Mouse (Mus musculus): Measurements from ENCODE around the gene Zfp958.
"Not testable (repeated sequence)": the region's sequence is repeated elsewhere in the genome, so short reads cannot be mapped to it uniquely, and the experiment has no call there.

Zfp958 gene

GRCm38 (mm10) chr8:4612932-4613853, at the start of gene Zfp958:
Gene Zfp958, plus strand, starts transcription at chr8:4613167.
- DNase-seq, result peak; percentile 98

- DNase-seq, result no peak
Measured at GRCm38 (mm10) chr8:4581986-4582385, 31.0 kb upstream of the Zfp958 start.

GRCm38 (mm10) chr8:4582754-4583178, 30.2 kb upstream of the Zfp958 start:
- no peak for DNase-seq

GRCm38 (mm10) chr8:4584660-4585059, 28.3 kb upstream of the Zfp958 start:
- no peak for DNase-seq

- peak; percentile 7 for DNase-seq
Measured at GRCm38 (mm10) chr8:4586356-4586755, 26.6 kb upstream of the Zfp958 start.

GRCm38 (mm10) chr8:4588165-4589000, 24.6 kb upstream of the Zfp958 start:
- DNase-seq, result peak; percentile 60

GRCm38 (mm10) chr8:4608896-4609295, 4.1 kb upstream of the Zfp958 start:
- no peak for DNase-seq

- peak; percentile 8 for DNase-seq
Measured at GRCm38 (mm10) chr8:4611626-4612175, 1.3 kb upstream of the Zfp958 start.

- DNase-seq, result no peak
Measured at GRCm38 (mm10) chr8:4627349-4627748, 14.4 kb downstream of the Zfp958 start.

- DNase-seq, result no peak
Measured at GRCm38 (mm10) chr8:4637071-4637470, 24.1 kb downstream of the Zfp958 start.

GRCm38 (mm10) chr8:4642974-4643373, 30.0 kb downstream of the Zfp958 start:
- DNase-seq, result not testable (repeated sequence)

GRCm38 (mm10) chr8:4656536-4656935, 43.6 kb downstream of the Zfp958 start:
- peak; percentile 81 for DNase-seq

- no peak for DNase-seq
Measured at GRCm38 (mm10) chr8:4675191-4676003, 62.4 kb downstream of the Zfp958 start.

GRCm38 (mm10) chr8:4676586-4676985, 63.6 kb downstream of the Zfp958 start:
- peak; percentile 2 for DNase-seq

GRCm38 (mm10) chr8:4677265-4678217, 64.6 kb downstream of the Zfp958 start:
- peak; percentile 99 for DNase-seq

GRCm38 (mm10) chr8:4678218-4678907, 65.4 kb downstream of the Zfp958 start:
- peak; percentile 93 for DNase-seq

GRCm38 (mm10) chr8:4678908-4679545, 66.1 kb downstream of the Zfp958 start:
- peak; percentile 18 for DNase-seq

- peak; percentile 32 for DNase-seq
Measured at GRCm38 (mm10) chr8:4679796-4680195, 66.8 kb downstream of the Zfp958 start.

Data from lung, postnatal 10 days (tissue).